Mouse (Mus musculus): Measurements from ENCODE around the gene Ehd4. TPM values are rescaled to one million over a fixed set of nuclear protein-coding genes. Genes with fewer than 3 reads are reported as not detected.

Gene Ehd4
- polyA plus RNA-seq, 1 experiment from 2014 or later: 67.6 TPM

GRCm38 (mm10) chr2:120178936-120179335, 24.5 kb upstream of the Ehd4 start:
- Histone ChIP-seq H3K9ac (ENCODE audit: low read depth, low read length) (no peak overlapping the region), H3K27me3 (ENCODE audit: insufficient read depth, low read length) (no peaks in the 10 kb centered on the region), H3K4me1 (replicated peaks; ENCODE audit: insufficient read depth, low read length) (no peaks in the 10 kb centered on the region), H3K4me3 (replicated peaks; ENCODE audit: low read depth, low read length) (no peak overlapping the region), H3K9me3 (replicated peaks; ENCODE audit: low read length) (no peaks in the 10 kb centered on the region), H3K36me3 (ENCODE audit: insufficient read depth, low read length) (no peaks in the 10 kb centered on the region), H3K27ac (no peak overlapping the region), H3K4me2 (ENCODE audit: low read length) (no peak overlapping the region)
- no peak for ATAC-seq (replicated peaks; ENCODE audit: low FRiP score, low read depth)
- no peak for DNase-seq (ENCODE audit: low spot score)
- TF ChIP-seq CTCF (IDR thresholded peaks at IDR 0.05; ENCODE audit: low read depth): peak; percentile 49

GRCm38 (mm10) chr2:120173718-120174117, 19.3 kb upstream of the Ehd4 start:
- WGBS: 30% methylated on average over 10 of the region's 10 CpGs
- H3K4me2 ChIP-seq (ENCODE audit: low read length): no peak overlapping the region

DNA sequence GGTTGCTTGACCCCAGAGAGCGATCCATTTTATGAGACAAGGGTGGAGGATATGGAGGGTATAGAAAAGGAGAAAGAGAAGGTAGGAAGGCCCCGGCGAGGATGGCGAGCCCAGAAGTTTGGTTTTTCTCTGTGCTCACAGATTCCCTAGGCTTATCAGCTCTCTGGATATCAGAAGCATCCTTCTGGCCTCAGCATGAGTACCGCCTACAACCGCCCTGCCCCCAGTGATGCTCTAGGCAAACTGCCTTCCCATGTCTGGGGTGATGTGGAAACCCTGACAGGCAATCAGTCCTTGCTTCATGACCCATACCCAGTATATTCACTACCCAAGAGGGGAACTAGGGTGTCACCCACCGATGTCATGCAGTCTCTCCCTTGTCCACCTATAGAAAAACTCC, 17.0 kb upstream of the Ehd4 start:
- no peak; the same call in 1 of the 2 replicates for ATAC-seq (replicated peaks; ENCODE audit: low FRiP score, low read depth)
- no peak for DNase-seq (ENCODE audit: low spot score)
- no peak overlapping the region for H3K4me3 ChIP-seq (replicated peaks; ENCODE audit: low read depth, low read length)
- H3K36me3 ChIP-seq (ENCODE audit: insufficient read depth, low read length): no peaks in the 10 kb centered on the region
- H3K4me1 ChIP-seq (replicated peaks; ENCODE audit: insufficient read depth, low read length): no peaks in the 10 kb centered on the region
- no peak overlapping the region for H3K27ac ChIP-seq
- no peaks in the 10 kb centered on the region for H3K9me3 ChIP-seq (replicated peaks; ENCODE audit: low read length)
- WGBS: 92% methylated on average over 7 of the region's 7 CpGs
- no peak overlapping the region for H3K9ac ChIP-seq (ENCODE audit: low read depth, low read length)
- H3K4me2 ChIP-seq (ENCODE audit: low read length): no peak overlapping the region
- no peak for TF ChIP-seq CTCF (IDR thresholded peaks at IDR 0.05; ENCODE audit: low read depth)
- no peaks in the 10 kb centered on the region for H3K27me3 ChIP-seq (ENCODE audit: insufficient read depth, low read length)

More at GRCm38 (mm10) chr2:120173718-120174117, 19.3 kb upstream of the Ehd4 start:
- Histone ChIP-seq H3K27me3 (ENCODE audit: insufficient read depth, low read length) (no peaks in the 10 kb centered on the region), H3K9ac (ENCODE audit: low read depth, low read length) (no peak overlapping the region), H3K4me1 (replicated peaks; ENCODE audit: insufficient read depth, low read length) (no peaks in the 10 kb centered on the region), H3K9me3 (replicated peaks; ENCODE audit: low read length) (no peaks in the 10 kb centered on the region), H3K4me3 (replicated peaks; ENCODE audit: low read depth, low read length) (no peak overlapping the region), H3K36me3 (ENCODE audit: insufficient read depth, low read length) (no peaks in the 10 kb centered on the region), H3K27ac (no peak overlapping the region)
- no peak for ATAC-seq (replicated peaks; ENCODE audit: low FRiP score, low read depth)
- peak; percentile 52 for DNase-seq (ENCODE audit: low spot score)
- TF ChIP-seq CTCF (IDR thresholded peaks at IDR 0.05; ENCODE audit: low read depth): peak; percentile 79

- WGBS: 33% methylated on average over 1 of the region's 1 CpGs
- Histone ChIP-seq H3K36me3 (ENCODE audit: insufficient read depth, low read length) (no peaks in the 10 kb centered on the region), H3K27me3 (ENCODE audit: insufficient read depth, low read length) (no peaks in the 10 kb centered on the region), H3K4me3 (replicated peaks; ENCODE audit: low read depth, low read length) (no peak overlapping the region), H3K4me2 (ENCODE audit: low read length) (no peak overlapping the region), H3K27ac (no peak overlapping the region), H3K9ac (ENCODE audit: low read depth, low read length) (no peak overlapping the region), H3K9me3 (replicated peaks; ENCODE audit: low read length) (no peaks in the 10 kb centered on the region), H3K4me1 (replicated peaks; ENCODE audit: insufficient read depth, low read length) (no peaks in the 10 kb centered on the region)
- DNase-seq (ENCODE audit: low spot score) (peak; percentile 79), ATAC-seq (replicated peaks; ENCODE audit: low FRiP score, low read depth) (0 out of 2 replicates have a peak, but pooled peaks have one; percentile 7)
- peak; percentile 71 for TF ChIP-seq CTCF (IDR thresholded peaks at IDR 0.05; ENCODE audit: low read depth)
Measured at GRCm38 (mm10) chr2:120170726-120171125, 16.3 kb upstream of the Ehd4 start.

- Histone ChIP-seq H3K27me3 (ENCODE audit: insufficient read depth, low read length) (no peaks in the 10 kb centered on the region), H3K4me2 (ENCODE audit: low read length) (no peak overlapping the region), H3K27ac (no peak overlapping the region), H3K9me3 (replicated peaks; ENCODE audit: low read length) (no peaks in the 10 kb centered on the region), H3K4me1 (replicated peaks; ENCODE audit: insufficient read depth, low read length) (no peaks in the 10 kb centered on the region), H3K36me3 (ENCODE audit: insufficient read depth, low read length) (no peaks in the 10 kb centered on the region), H3K9ac (ENCODE audit: low read depth, low read length) (no peak overlapping the region), H3K4me3 (replicated peaks; ENCODE audit: low read depth, low read length) (no peak overlapping the region)
- 91% methylated on average over 3 of the region's 3 CpGs for WGBS
- DNase-seq (ENCODE audit: low spot score) (peak; percentile 58), ATAC-seq (replicated peaks; ENCODE audit: low FRiP score, low read depth) (no peak)
- TF ChIP-seq CTCF (IDR thresholded peaks at IDR 0.05; ENCODE audit: low read depth): peak; percentile 69
Measured at GRCm38 (mm10) chr2:120169382-120169781, 15.0 kb upstream of the Ehd4 start.

GRCm38 (mm10) chr2:120167763-120168162, 13.4 kb upstream of the Ehd4 start:
- TF ChIP-seq CTCF (IDR thresholded peaks at IDR 0.05; ENCODE audit: low read depth): no peak
- H3K4me3 ChIP-seq (replicated peaks; ENCODE audit: low read depth, low read length): no peak overlapping the region
- H3K9me3 ChIP-seq (replicated peaks; ENCODE audit: low read length): no peaks in the 10 kb centered on the region
- H3K4me2 ChIP-seq (ENCODE audit: low read length): no peak overlapping the region
- no peaks in the 10 kb centered on the region for H3K36me3 ChIP-seq (ENCODE audit: insufficient read depth, low read length)
- DNase-seq (ENCODE audit: low spot score) (no peak), ATAC-seq (replicated peaks; ENCODE audit: low FRiP score, low read depth) (no peak)
- no peaks in the 10 kb centered on the region for H3K27me3 ChIP-seq (ENCODE audit: insufficient read depth, low read length)
- H3K27ac ChIP-seq: no peak overlapping the region
- 88% methylated on average over 8 of the region's 8 CpGs for WGBS
- H3K9ac ChIP-seq (ENCODE audit: low read depth, low read length): no peak overlapping the region
- H3K4me1 ChIP-seq (replicated peaks; ENCODE audit: insufficient read depth, low read length): no peaks in the 10 kb centered on the region

DNA sequence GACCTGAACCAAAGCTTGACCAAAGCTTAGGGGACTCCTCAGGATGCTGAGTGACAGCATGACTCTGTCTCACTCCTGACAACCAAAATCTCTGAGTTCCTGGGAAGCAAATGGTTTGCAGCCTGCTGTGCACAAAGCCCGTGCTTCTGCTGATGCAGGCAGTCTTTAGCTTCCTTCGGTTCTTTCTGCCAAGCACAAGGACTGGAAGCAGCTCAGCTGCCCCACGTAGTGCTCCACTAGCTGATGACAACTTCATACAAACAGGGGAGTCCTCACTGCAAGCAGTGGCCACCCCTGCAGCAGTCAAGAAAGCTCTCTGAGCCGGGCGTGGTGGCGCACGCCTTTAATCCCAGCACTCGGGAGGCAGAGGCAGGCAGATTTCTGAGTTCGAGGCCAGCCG, 11.1 kb upstream of the Ehd4 start:
- Histone ChIP-seq H3K9ac (ENCODE audit: low read depth, low read length) (no peak overlapping the region), H3K27me3 (ENCODE audit: insufficient read depth, low read length) (no peaks in the 10 kb centered on the region), H3K27ac (no peak overlapping the region), H3K4me1 (replicated peaks; ENCODE audit: insufficient read depth, low read length) (no peaks in the 10 kb centered on the region), H3K36me3 (ENCODE audit: insufficient read depth, low read length) (no peaks in the 10 kb centered on the region), H3K4me2 (ENCODE audit: low read length) (no peak overlapping the region), H3K4me3 (replicated peaks; ENCODE audit: low read depth, low read length) (no peak overlapping the region), H3K9me3 (replicated peaks; ENCODE audit: low read length) (no peaks in the 10 kb centered on the region)
- DNase-seq (ENCODE audit: low spot score) (no peak), ATAC-seq (replicated peaks; ENCODE audit: low FRiP score, low read depth) (no peak)
- TF ChIP-seq CTCF (IDR thresholded peaks at IDR 0.05; ENCODE audit: low read depth): no peak
- 85% methylated on average over 10 of the region's 10 CpGs for WGBS
